Mouse (Mus musculus): Measurements from ENCODE around the gene Mrps33. TPM values are rescaled to one million over a fixed set of nuclear protein-coding genes. Genes with fewer than 3 reads are reported as not detected.

Mrps33 gene
- 25.2 and 26.2 TPM in 2 replicates for polyA plus RNA-seq (2012; rRNA removed)

GRCm38 (mm10) chr6:39810612-39811116 is at the start of gene Mrps33:
Gene Mrps33 (minus strand): TSS chr6:39810988.

Other genes starting within 250 kb of the Mrps33 start
- 14.7 and 16.3 TPM in 2 replicates for gene Adck2, start 237.1 kb downstream of the Mrps33 start, polyA plus RNA-seq (2012; rRNA removed)
- gene Gm42420, start 225.2 kb downstream of the Mrps33 start, polyA plus RNA-seq (2012; rRNA removed) = 0.38 and 0.76 TPM in 2 replicates
- 313 and 572 TPM in 2 replicates for gene Ndufb2, start 218.4 kb downstream of the Mrps33 start, polyA plus RNA-seq (2012; rRNA removed)
- 2.3 and 3.9 TPM in 2 replicates for gene Braf, start 85.5 kb downstream of the Mrps33 start, polyA plus RNA-seq (2012; rRNA removed)
- 0.42 and 0.79 TPM in 2 replicates for gene Tmem178b, start 62.3 kb upstream of the Mrps33 start, polyA plus RNA-seq (2012; rRNA removed)

Data from colon, adult 2 months (tissue).